Mouse (Mus musculus) urinary bladder, postnatal 25 days (tissue): Measurements from ENCODE around the gene Ints13.

ENCODE experiments used
- DNase-seq: peaks from one replicate; pipeline ENCODE4 v3.0.0; 2022; ENCODE audit warnings: low spot score

Ints13 gene

GRCm38 (mm10) chr6:146538661-146539060 lies 39.0 kb downstream of the Ints13 start:
- DNase-seq: no peak

DNA sequence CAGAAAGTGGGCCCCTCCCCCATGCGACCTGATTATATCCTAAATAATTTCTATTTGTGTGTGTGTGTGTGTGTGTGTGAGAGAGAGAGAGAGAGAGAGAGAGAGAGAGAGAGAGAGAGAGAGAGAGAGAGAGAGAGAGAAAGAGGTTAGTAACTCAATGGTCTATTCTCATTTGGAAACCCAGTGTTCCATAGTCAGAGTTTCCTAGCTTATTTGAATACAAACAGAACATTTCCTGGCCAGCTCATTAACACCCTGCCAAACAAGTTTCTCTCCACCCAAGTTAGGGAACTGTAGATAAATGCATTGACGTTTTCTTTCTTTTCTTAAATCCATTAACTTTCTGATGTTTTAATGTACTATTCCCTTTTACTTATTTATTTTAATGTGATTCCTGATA lies 39.6 kb downstream of the Ints13 start:
- no peak for DNase-seq

GRCm38 (mm10) chr6:146537111-146537510 lies 40.5 kb downstream of the Ints13 start:
- no peak for DNase-seq

- no peak for DNase-seq
Measured at GRCm38 (mm10) chr6:146535501-146535900, 42.1 kb downstream of the Ints13 start.

GRCm38 (mm10) chr6:146533146-146533545 lies 44.5 kb downstream of the Ints13 start:
- DNase-seq: no peak

GRCm38 (mm10) chr6:146530769-146531168 lies 46.9 kb downstream of the Ints13 start:
- no peak for DNase-seq

DNA sequence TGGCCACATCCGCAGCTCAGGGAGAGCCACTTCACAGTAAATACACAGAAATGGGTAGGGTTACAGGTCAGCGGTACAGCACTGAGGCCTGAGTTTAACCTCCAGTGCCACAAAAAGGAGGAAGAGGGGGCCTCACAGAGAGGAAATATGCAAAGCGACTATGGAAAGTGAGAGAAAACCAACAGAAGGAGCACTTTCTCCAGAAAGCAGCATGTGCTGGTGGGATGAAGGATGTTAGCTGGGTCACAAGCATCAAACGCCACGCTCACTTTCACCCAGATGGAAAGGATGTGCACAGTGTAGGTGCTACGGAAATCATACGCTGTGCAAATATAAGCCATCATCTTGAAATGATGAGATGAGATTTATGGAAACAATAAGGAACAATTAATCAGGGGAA lies 47.3 kb downstream of the Ints13 start:
- DNase-seq: no peak

DNA sequence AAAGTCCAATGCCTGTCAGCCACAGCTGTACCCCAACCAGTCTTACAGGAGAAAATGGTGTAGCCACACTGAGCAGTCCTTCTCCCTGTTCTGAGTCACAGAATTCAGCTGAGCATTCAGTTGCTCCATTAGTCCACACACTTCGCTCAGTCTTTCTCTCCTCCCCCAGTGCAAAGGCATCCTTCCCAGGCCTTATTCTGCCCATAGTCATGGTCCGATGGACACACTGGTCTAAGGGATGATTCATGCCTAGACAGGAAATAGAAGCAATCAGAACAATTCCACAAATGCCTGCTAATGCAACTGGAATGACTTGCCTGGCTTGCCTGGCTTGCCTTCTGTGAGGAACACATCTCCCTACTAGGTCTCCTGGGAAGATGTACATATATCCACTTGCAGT lies 50.1 kb downstream of the Ints13 start:
- no peak for DNase-seq

- no peak for DNase-seq
Measured at GRCm38 (mm10) chr6:146525500-146525899, 52.1 kb downstream of the Ints13 start.

- no peak for DNase-seq
Measured at GRCm38 (mm10) chr6:146521456-146522245, 56.0 kb downstream of the Ints13 start.

DNA sequence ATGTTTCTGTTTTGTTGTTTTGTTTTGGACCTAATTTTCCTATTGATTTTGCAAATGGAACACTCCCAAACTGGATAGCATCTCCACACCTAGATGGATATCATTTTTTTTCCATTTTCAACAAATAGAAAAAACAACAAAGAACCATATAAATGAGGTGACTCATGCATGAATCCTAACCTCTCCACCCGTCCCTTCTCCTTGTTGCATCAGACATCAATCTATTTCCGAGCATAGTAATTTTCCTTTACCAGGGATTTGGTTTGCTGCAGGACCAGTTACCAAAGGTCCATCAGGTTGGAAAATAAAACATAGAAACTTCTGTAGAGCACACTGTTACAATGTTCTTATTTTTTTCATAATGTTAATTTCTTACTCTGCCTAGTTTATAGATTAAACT lies 58.6 kb downstream of the Ints13 start:
- no peak for DNase-seq

DNA sequence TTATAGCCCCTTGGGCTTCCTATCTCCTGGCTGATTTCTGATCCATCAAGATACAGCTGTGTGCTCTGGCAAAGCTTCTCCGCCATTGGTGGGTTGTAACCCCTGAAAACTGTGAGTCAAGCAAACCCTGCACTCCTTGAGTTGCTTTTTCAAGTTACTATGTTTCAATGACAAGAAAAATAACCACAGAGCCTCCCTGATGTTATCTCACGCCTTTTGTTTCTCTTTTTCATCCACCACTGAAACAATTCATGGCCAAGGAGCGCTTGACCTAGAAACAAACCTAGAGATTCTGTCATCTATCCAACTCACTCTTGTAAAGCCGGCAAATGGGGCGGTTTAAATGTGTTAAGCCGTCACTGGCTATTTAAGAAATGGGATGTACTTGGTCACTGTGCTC lies 61.7 kb downstream of the Ints13 start:
- DNase-seq: no peak

DNA sequence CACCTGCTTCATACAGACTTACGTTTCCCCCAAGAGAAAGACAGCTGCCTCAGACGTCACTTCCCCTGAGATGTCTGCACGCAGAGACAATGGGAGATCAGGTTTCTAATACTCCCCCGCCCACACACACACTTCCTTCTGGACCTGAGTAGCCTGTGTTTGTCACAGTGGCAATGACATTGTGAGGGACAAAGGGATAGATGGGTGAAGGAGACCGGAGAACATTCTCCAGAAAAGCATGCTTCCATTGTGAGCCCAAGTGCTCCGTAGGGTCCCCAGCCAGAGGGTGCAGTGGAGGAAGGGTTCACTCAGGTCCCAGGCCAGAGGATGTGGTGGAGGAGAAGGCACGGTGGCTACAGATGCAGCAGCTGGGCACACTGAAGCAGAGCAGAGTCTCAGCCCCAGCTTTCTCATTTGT lies 63.1 kb downstream of the Ints13 start:
- no peak for DNase-seq

DNA sequence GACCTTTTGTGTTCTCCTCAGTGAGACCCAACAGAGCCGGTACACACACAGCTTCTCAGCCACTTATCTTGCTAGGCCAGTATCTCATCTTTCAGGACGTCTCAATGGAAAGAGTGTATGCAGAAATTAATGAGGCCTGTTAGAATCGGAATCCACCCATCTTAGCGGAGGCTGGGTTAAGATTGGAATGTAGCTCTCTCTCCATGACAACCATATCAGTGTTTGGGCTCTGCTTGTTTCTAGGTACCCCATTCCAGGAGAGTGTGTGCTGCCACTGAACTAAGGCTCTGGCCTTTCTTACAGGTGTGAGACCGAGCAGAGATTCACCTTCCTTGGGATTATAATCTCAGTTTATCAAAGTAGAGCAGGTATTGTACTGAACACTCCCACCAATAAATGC lies 63.7 kb downstream of the Ints13 start:
- DNase-seq: no peak

GRCm38 (mm10) chr6:146513384-146513783 lies 64.3 kb downstream of the Ints13 start:
- DNase-seq: no peak

GRCm38 (mm10) chr6:146511511-146511910 lies 66.1 kb downstream of the Ints13 start:
- no peak for DNase-seq

- DNase-seq: no peak
Measured at GRCm38 (mm10) chr6:146509891-146510290, 67.7 kb downstream of the Ints13 start.

DNA sequence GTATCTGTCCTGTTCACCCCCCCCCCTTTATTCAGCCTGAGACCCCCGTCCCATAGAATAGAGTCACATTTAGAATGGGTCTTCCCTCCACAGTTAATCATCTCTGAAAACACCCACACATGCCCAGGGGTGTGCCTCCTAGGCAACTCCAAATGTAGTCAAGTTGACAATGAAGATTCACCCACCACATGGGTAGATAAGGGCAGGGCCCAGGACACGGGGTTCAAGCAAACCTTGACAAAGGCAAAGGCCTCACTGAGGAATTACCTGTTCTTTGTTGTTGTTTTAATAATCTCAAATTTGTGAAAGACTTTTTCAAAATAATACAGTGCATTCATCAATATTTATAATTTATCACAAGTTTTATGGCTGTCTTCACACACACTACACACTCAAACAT lies 73.2 kb downstream of the Ints13 start:
- DNase-seq: no peak

DNA sequence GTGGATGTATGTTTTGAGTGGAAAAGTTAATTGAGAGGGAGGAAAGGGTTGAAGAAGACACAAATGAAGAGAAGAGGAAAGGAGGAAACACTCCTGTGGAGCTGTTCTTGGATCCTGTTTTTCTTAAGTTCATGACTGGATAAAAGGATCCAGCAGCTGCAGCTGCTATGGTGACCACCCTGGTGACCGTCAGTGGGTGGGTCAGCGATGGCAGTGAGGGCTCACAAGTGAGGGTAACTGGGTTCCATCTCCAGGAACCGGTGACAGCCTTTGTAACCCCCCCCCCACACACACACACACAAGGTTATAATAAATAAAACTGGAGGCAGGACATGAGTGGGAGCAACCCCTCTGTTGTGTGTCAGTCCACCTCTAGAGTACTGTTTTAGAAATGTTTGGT lies 74.8 kb downstream of the Ints13 start:
- no peak for DNase-seq

- DNase-seq: peak; percentile 87
Measured at GRCm38 (mm10) chr6:146501866-146502804, 75.5 kb downstream of the Ints13 start, which contains the start of gene Itpr2. Itpr2 (minus strand) TSS chr6:146502223.

DNA sequence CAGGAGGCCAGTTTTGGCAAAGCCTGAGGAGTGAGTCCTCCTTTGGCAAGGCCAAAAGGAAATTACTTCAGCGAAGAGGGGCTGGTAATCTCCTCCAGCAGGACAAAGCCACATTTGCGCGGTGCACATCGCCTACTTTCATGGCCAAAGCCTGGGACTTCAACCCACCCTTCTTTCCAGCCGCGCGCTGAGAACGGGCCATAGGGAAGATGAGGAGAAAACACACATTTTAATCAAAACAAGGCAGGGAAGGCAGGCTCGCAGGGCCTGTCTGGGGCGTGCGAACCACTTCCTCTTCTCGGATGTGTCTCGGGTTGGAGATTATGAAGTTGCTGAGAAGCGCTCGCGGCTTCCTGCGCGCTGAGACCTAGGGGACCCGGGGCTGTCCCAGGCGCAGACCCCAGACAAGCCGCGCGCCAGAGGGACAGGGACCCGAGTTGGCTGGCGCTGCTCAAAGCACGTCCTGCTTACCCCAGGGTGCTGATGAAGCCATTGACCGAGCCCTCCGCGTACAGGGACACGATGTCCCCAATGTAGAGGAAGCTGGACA lies 76.2 kb downstream of the Ints13 start:
- DNase-seq: peak; percentile 35

GRCm38 (mm10) chr6:146500771-146501170 lies 76.9 kb downstream of the Ints13 start:
- DNase-seq: no peak

- no peak for DNase-seq
Measured at GRCm38 (mm10) chr6:146500206-146500605, 77.4 kb downstream of the Ints13 start.
